Mouse (Mus musculus) monocyte, adult 5-6 weeks (primary cell): ENCODE measurements around the gene Trib3. TPM values are rescaled to one million over a fixed set of nuclear protein-coding genes. Genes with fewer than 3 reads are reported as not detected.
A peak's percentile ranks its signal among the peaks of the same experiment; 100 is the strongest.

Source experiments
- ATAC-seq: fragments of 153-309, 156-312 bp; replicated peaks from 2 replicates; pipeline ENCODE4 v1.8.0; 2017; ENCODE audit warnings: mild to moderate bottlenecking; ENCODE audit not compliant: low TSS enrichment, insufficient number of reproducible peaks, severe bottlenecking, poor library complexity, low FRiP score
- total RNA-seq: library from RNA; stranded (forward); fragments of 200-1000, 200-491, 200-594 nt; gene quantifications from 3 replicates; pipeline ENCODE4 v1.2.3, GENCODE M21; 2017

Trib3 gene
- total RNA-seq, 1 experiment from 2014 or later: not detected

- no peak for ATAC-seq
Measured at GRCm38 (mm10) chr2:152349842-152350540, 6.2 kb upstream of the Trib3 start.

DNA sequence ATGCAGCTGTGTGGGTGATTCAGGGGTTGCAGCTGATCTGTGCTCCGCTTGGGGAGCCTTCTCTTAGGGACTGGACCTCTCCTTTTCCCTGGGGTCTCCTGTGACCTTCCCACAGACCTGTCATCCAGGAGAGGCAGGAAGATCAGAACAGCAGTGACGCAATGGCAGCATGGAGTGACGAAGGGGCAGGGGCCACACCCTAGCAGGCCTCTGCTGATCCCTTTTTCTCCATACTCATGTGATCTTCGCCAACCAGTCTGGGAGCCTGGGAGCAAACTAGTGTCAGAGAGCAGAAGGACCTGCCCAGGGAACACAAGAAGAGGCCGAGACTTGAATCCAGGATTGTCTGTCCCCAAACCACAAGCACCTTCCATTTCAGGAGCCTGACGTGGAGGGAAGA is 5.4 kb upstream of the Trib3 start:
- ATAC-seq: no peak

GRCm38 (mm10) chr2:152347722-152348121 is 3.9 kb upstream of the Trib3 start:
- ATAC-seq: no peak

GRCm38 (mm10) chr2:152346776-152347465 is 3.1 kb upstream of the Trib3 start:
- no peak for ATAC-seq

DNA sequence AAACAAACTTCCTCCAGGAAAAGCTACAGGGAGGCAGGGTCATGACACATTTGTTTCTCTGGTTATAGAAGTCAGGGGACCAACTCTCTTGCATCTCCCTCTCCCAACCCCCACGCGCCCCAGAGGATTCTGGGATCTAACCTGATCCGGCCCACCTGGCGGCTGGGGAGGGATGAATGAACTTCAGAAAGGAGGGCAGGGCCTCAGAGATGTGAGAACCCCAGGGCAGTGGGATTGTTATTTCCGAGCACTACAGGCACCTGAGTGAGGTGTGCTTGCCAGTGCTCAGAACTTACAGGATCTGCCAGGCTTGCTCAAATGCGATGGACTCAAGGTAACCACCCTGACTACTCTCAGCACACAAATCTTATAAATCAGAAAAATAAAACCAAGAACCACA is 1.6 kb upstream of the Trib3 start:
- ATAC-seq: no peak

DNA sequence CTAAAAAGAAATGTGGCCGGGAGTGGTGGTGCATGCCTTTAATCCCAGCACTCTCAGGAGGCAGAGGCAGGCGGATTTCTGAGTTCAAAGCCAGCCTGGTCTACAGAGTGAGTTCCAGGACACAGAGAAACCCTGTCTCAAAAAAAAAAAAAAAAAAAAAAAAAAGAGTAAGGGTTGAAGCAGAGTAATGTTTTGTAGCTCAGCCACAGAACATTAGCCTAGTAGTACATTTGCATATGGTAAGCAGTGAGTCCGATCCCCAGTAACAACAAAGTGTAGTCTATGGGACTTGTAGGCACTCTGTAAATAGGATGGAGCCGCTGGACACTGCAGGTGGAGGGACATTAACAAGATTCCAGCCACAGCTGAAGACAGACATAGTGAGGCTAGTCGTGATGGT is 1.1 kb upstream of the Trib3 start:
- no peak for ATAC-seq

DNA sequence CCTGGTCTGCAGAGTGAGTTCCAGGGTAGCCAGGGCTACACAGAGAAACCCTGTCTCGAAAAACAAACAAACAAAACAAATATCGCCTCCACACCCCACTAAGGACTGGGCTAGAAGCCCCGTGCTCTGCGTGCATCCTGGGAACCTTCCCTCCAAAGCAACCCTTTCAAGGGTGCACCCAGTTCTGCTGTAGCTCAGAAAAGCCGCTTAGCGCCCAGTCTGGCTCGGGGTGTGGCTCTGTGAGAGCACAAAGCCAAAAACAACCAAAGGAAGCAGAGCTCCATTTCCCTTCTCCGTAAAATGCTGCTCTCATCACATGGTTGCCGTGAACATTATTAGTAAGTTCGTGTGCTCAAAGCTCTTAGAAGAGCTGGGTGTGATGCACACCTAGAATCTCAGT is 529 bp upstream of the Trib3 start:
- ATAC-seq: no peak

- ATAC-seq: no peak
Measured at GRCm38 (mm10) chr2:152339631-152340179, 4.1 kb downstream of the Trib3 start.

GRCm38 (mm10) chr2:152338319-152338718 is 5.5 kb downstream of the Trib3 start:
- no peak for ATAC-seq

GRCm38 (mm10) chr2:152337591-152338212 is 6.1 kb downstream of the Trib3 start:
- ATAC-seq: no peak

- ATAC-seq: no peak
Measured at GRCm38 (mm10) chr2:152336856-152337255, 7.0 kb downstream of the Trib3 start.

- no peak for ATAC-seq
Measured at GRCm38 (mm10) chr2:152335289-152335820, 8.5 kb downstream of the Trib3 start.

DNA sequence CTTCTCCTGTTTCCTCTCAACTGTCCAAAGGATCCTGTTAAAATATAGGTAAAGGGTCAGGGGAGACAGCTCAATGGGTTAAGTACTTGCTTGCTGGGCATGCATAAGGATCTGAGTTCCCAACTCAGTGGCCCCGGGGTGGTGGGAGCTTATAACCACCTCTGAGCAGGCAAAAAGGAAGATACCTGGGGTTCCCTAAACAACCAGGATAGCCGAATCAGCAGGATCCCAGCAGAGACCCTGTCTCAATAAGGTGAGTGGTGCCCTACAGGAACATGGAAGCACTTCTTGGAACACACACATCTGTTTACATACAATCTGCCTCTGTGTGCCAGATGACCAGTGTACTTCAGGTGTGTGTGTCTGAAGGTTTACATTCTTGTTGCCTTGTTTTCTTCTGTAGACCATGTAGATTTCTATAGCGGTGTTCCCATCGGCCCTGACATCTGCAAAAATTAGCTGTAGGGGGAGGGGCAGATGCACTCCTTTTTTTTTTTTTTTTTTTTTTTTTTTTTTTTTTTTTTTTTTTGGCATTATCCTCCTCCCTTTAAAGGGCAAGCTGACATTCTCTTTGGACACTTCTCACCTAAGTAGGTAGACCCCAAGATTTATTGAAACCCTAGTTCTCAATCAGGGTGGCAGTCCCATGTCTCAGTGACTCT is 10.4 kb downstream of the Trib3 start:
- no peak for ATAC-seq

DNA sequence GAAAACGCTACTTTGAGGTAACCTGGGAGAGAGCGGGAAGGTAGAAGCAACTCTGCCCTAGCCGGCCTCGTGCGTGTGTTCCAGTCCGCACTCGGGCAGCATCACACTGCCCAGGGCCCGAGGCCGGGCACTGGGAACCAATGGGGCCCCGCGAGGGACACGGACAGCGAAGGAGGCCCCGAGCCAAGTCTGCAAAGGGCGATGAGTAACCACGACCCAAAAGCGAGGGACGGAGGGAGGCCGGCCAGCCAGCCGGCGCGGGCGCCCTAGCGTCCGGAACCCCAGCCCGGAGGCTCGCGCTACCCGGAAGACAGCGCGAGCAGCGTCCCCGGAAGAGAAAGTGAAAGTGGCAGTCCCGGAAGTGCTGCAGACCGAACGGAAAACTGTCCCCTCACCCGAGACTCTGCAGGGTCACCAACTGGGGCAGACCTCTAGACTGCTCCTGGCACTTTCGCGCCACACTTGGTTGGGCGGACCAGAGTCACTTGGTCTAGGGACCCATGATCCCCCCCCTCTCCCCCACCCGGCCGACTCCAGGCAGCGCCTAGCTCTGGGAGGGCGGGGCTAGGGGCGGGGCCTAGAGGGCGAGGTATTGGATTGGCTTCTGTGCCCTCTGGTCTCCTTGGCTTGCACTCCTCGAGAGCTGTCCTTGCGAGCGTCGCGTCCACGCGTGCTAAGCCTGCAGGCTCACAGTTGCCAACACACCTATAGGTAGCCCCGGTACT is 11.6 kb downstream of the Trib3 start, which contains the start of gene Rbck1:
Gene Rbck1 (minus strand): TSS at position 553 of the 725 bp plus-strand sequence.
- ATAC-seq: peak; percentile 86

- ATAC-seq: no peak
Measured at GRCm38 (mm10) chr2:152330858-152331423, 12.9 kb downstream of the Trib3 start.

DNA sequence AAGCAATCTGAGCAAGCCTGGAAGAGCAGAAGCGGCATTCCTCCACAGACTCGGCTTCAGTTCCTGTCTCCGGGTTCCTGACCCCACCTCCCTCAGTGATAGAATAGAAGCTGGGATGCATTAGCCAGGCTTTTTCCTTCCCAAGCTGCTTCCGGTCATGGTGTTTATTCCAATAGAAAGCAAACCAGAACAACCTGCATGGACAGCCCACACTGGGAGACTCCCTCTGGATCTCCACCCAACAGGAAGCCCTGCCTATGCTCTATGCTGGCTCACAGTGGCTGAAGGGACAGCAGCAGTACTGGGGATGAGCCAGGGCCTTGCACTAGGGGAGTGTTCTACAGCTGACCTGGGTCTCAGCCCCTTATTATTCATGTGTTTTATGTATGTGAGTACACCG is 15.9 kb downstream of the Trib3 start:
- no peak for ATAC-seq

DNA sequence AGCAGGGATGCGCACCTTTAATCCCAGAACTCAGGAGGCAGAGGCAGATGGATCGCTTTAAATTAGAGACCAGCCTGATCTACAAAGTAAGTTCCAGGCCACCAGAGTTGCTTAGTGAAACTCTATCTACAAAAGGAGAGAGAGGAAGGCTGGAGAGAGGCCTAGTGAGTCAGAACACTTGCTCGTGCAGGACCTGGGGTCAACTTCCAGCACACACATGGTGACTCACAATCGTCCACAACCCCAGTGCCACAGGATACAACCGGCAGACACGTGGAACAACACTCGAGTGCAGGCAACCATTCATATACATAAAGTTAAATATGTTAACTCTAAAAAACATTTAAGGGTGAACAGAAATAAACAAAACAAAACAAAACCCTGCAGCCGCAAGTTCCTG is 17.2 kb downstream of the Trib3 start:
- no peak for ATAC-seq

- no peak for ATAC-seq
Measured at GRCm38 (mm10) chr2:152326157-152326556, 17.7 kb downstream of the Trib3 start.
